9 mouse cellular contexts compared by ENCODE assay signal in genomic region chrX:73593212-73593611, GRCm38 (mm10). TPM values are rescaled to one million over a fixed set of nuclear protein-coding genes. Genes with fewer than 3 reads are reported as not detected.
DNase-seq lines count a peak whose midpoint lies in the region; ATAC-seq lines count a peak whose summit lies in the region.
"Had no signal": no experiment of that assay in that cellular context is flagged by ENCODE, and none has a peak within 500 bp of the region (broad histone marks: within the 10 kb centered on the region; RNA-seq: fewer than 3 reads in every experiment).

No protein-coding gene starts in this region.

- H3K4me1 ChIP-seq in forebrain, embryonic 14.5 days (ENCODE audit: control insufficient read depth, insufficient read depth, low read length) = no peaks in the 10 kb centered on the region
- H3K4me1 ChIP-seq in forebrain, embryonic 13.5 days = no peaks in the 10 kb centered on the region
- no peaks in the 10 kb centered on the region for H3K4me1 ChIP-seq in forebrain, embryonic 12.5 days

- no peaks in the 10 kb centered on the region for H3K27me3 ChIP-seq in forebrain, embryonic 14.5 days (replicated peaks; ENCODE audit: control insufficient read depth, insufficient read depth, low read length)
- H3K27me3 ChIP-seq in forebrain, embryonic 13.5 days = no peaks in the 10 kb centered on the region
- H3K27me3 ChIP-seq in forebrain, embryonic 12.5 days = peaks cover 6% of the 10 kb centered on the region; the same call in 1 of the 2 replicates

- no peak for ATAC-seq in forebrain, embryonic 14.5 days
- ATAC-seq in forebrain, embryonic 13.5 days = no peak
- ATAC-seq in forebrain, embryonic 12.5 days (ENCODE audit: low FRiP score) = no peak

- H3K9ac ChIP-seq in forebrain, embryonic 14.5 days (ENCODE audit: low read length) = no peak overlapping the region
- H3K9ac ChIP-seq in forebrain, embryonic 13.5 days = no peak overlapping the region
- H3K9ac ChIP-seq in forebrain, embryonic 12.5 days = no peak overlapping the region
- H3K9ac ChIP-seq: limb, embryonic 13.5 days had no signal

- H3K4me3 ChIP-seq in forebrain, embryonic 14.5 days (ENCODE audit: low read depth, low read length) = no peak overlapping the region
- no peak overlapping the region for H3K4me3 ChIP-seq in forebrain, embryonic 13.5 days
- H3K4me3 ChIP-seq in forebrain, embryonic 12.5 days (replicated peaks) = no peak overlapping the region
- H3K4me3 ChIP-seq: limb, embryonic 13.5 days had no signal

- H3K4me2 ChIP-seq in forebrain, embryonic 14.5 days (ENCODE audit: low read length) = no peak overlapping the region
- H3K4me2 ChIP-seq in forebrain, embryonic 13.5 days = no peak overlapping the region
- no peak overlapping the region for H3K4me2 ChIP-seq in forebrain, embryonic 12.5 days
- H3K4me2 ChIP-seq: limb, embryonic 13.5 days had no signal

- intact Hi-C loops in gastrocnemius, postnatal 36 days (cut with DNase I) = loop anchor here (5.0 kb wide), 1 partner anchor 59 kb away; no protein-coding TSS in a partner anchor

- H3K9me3 ChIP-seq in forebrain, embryonic 14.5 days (replicated peaks; ENCODE audit: control insufficient read depth, low read length) = no peaks in the 10 kb centered on the region
- no peaks in the 10 kb centered on the region for H3K9me3 ChIP-seq in forebrain, embryonic 13.5 days (replicated peaks)
- H3K9me3 ChIP-seq in forebrain, embryonic 12.5 days = no peaks in the 10 kb centered on the region
- H3K9me3 ChIP-seq: limb, embryonic 13.5 days had no signal

- WGBS in forebrain, embryonic 14.5 days = 31% methylated on average over 6 of the region's 6 CpGs
- WGBS in forebrain, embryonic 13.5 days = 26% methylated on average over 6 of the region's 6 CpGs
- 29% methylated on average over 6 of the region's 6 CpGs for WGBS in forebrain, embryonic 12.5 days

- DNase-seq in forebrain, embryonic 14.5 days (ENCODE audit: low spot score) = peak; percentile 9
- peak; percentile 38 for DNase-seq in 3T3-L1 (ENCODE audit: low read depth, low spot score)
- DNase-seq in adrenal gland, postnatal 14 days = peak; percentile 59
- DNase-seq in kidney, postnatal 14 days = peak; percentile 18
- peak; percentile 30 for DNase-seq in mesoderm, embryonic 11.5 days (ENCODE audit: low read depth, low spot score)
- no peak for DNase-seq in gastrocnemius, postnatal 36 days

- H3K27ac ChIP-seq in forebrain, embryonic 14.5 days (ENCODE audit: low read depth, low read length) = no peak overlapping the region
- no peak overlapping the region for H3K27ac ChIP-seq in forebrain, embryonic 13.5 days
- H3K27ac ChIP-seq in forebrain, embryonic 12.5 days = no peak overlapping the region
- H3K27ac ChIP-seq: limb, embryonic 13.5 days had no signal

- no peaks in the 10 kb centered on the region for H3K36me3 ChIP-seq in forebrain, embryonic 14.5 days (ENCODE audit: control insufficient read depth, insufficient read depth, low read length)
- H3K36me3 ChIP-seq in forebrain, embryonic 13.5 days (ENCODE audit: poor library complexity, severe bottlenecking) = no peaks in the 10 kb centered on the region
- no peaks in the 10 kb centered on the region for H3K36me3 ChIP-seq in forebrain, embryonic 12.5 days (replicated peaks)
- H3K36me3 ChIP-seq: limb, embryonic 13.5 days had no signal

RNA-seq across cellular contexts. Expression of gene Dusp9, which starts 46.0 kb away (rescaled TPM):
- polyA plus RNA-seq in forebrain, embryonic 14.5 days (2014; fragmentation: Nextera tagmentation; extraction: Ambion mirVana) = 0.22 and 0.27 TPM in 2 replicates
- 0.90 and 1.5 TPM in 2 replicates for polyA plus RNA-seq in forebrain, embryonic 13.5 days (2015; fragmentation: Nextera tagmentation; extraction: Ambion mirVana)
- total RNA-seq in adrenal gland, postnatal 14 days (2021) = 0.30 and 0.74 TPM in 2 replicates
- not detected for total RNA-seq in gastrocnemius, postnatal 36 days (2021)
- polyA plus RNA-seq in forebrain, embryonic 12.5 days (2016; fragmentation: Nextera tagmentation; extraction: Ambion mirVana) = 3.7 and 5.4 TPM in 2 replicates

Comparison
In these comparisons a context has a peak if more than half of its experiments do, and no peak if none do; other contexts are left out.
1. DNase-seq: peak in forebrain, embryonic 14.5 days (single experiment), 3T3-L1 (single experiment), adrenal gland, postnatal 14 days (single experiment), kidney, postnatal 14 days (single experiment) and mesoderm, embryonic 11.5 days (single experiment); none in gastrocnemius, postnatal 36 days (0 of 2).